Mouse (Mus musculus): ENCODE measurements around the gene Mccc1. TPM values are rescaled to one million over a fixed set of nuclear protein-coding genes. Genes with fewer than 3 reads are reported as not detected.

Mccc1 gene
- polyA plus RNA-seq, 1 experiment from 2014 or later: 20.8 TPM

DNA sequence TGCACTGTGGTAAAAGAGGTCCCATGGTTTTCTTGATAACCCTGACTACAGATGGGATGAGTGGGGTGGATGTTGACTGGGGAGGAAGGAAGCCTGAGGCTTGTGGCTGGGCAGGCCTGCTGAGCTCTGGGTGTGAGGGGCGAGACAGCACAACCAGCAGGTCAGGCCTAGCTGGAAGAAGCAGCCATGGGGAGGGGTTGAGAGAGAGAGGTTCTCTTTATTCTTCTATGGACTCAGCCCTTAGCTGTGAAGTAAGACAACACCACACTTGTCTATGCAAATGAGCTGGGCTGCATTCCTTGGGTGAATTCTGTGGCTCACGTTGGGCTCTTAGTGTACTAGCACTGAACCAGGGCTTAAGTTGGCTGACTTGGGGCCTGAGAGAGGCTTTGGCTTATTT lies 60.4 kb downstream of the Mccc1 start:
- no peak overlapping the region for H3K4me2 ChIP-seq (replicated peaks; ENCODE audit: low read depth, low read length)
- ATAC-seq (peak; percentile 94), DNase-seq (ENCODE audit: low spot score) (peak; percentile 59)

DNA sequence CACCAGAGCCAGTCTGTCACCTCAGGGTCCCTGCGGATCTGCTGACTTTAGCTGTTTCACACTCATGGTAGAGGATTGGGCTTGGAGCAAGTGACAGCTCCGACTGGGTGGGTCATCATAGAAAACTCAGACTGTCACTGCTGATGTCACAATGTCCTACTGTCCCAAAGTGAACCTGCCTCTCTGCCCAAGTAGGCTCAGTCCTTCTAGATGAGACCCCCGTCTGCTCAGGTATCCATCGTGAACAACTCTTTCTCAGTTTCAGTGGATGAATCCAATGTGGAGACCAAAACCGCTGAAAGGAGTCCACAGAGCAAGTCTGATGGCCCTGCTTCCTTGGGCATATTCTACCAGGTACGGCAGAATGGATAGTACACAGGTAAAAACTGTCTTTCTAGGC lies 63.1 kb downstream of the Mccc1 start, which contains the start of gene Dcun1d1:
TSS of gene Dcun1d1 (minus strand) at position 101 of the 400 bp plus-strand sequence.
- 92% methylated on average over 6 of the region's 6 CpGs for WGBS
- DNase-seq (ENCODE audit: low spot score): no peak
- no peaks in the 10 kb centered on the region for H3K9me3 ChIP-seq (ENCODE audit: low read length)
- no peak for ATAC-seq
- no peak within 1 kb of the TSS for H3K4me2 ChIP-seq (replicated peaks; ENCODE audit: low read depth, low read length)
- H3K27ac ChIP-seq (ENCODE audit: low read length): no peak within 1 kb of the TSS
- H3K27me3 ChIP-seq (replicated peaks; ENCODE audit: insufficient read depth, low read length): no peaks in the 10 kb centered on the region
- peaks cover 10% of the 10 kb centered on the region for H3K4me1 ChIP-seq (ENCODE audit: insufficient read depth, low read depth, low read length)
- TF ChIP-seq EP300 (IDR thresholded peaks at IDR 0.05): no peak
- TF ChIP-seq CTCF (IDR thresholded peaks at IDR 0.05): no peak
- H3K4me3 ChIP-seq (ENCODE audit: low read depth, low read length): no peak within 1 kb of the TSS
- H3K9ac ChIP-seq (replicated peaks; ENCODE audit: low read depth): no peak within 1 kb of the TSS
- H3K36me3 ChIP-seq (ENCODE audit: insufficient read depth, low read length): no peaks in the 10 kb centered on the region

More for the DNA sequence above, 60.4 kb downstream of the Mccc1 start:
- Histone ChIP-seq H3K36me3 (ENCODE audit: insufficient read depth, low read length) (no peaks in the 10 kb centered on the region), H3K27me3 (replicated peaks; ENCODE audit: insufficient read depth, low read length) (no peaks in the 10 kb centered on the region), H3K27ac (ENCODE audit: low read length) (peak overlapping the region; percentile 73), H3K9me3 (ENCODE audit: low read length) (no peaks in the 10 kb centered on the region), H3K4me3 (ENCODE audit: low read depth, low read length) (no peak overlapping the region), H3K9ac (replicated peaks; ENCODE audit: low read depth) (no peak overlapping the region), H3K4me1 (ENCODE audit: insufficient read depth, low read depth, low read length) (no peaks in the 10 kb centered on the region)
- WGBS: 35% methylated on average over 2 of the region's 2 CpGs
- TF ChIP-seq EP300 (IDR thresholded peaks at IDR 0.05): no peak
- TF ChIP-seq CTCF (IDR thresholded peaks at IDR 0.05): no peak

DNA sequence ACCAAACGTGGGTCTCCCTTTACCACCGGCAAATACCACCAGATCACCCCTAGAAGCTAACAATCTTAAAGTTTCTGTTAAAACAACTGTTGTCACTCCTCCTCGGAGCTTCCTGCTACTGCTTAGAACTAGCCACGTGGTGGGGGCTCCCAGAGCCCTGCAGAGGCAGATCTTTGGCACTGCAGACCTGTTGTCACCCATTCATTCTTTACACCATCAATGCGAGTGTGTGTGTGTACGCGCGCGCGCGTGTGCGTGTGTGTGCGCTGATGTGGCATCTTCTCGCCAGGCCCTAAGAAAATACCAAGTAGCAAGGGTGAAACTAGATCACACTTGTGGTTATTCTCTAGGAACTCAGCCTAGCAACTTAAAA lies 67.1 kb downstream of the Mccc1 start:
- peak overlapping the region; percentile 85 for H3K4me2 ChIP-seq (replicated peaks; ENCODE audit: low read depth, low read length)
- ATAC-seq: peak; percentile 34
- peak overlapping the region; percentile 88 for H3K4me3 ChIP-seq (ENCODE audit: low read depth, low read length)
- peaks cover 17% of the 10 kb centered on the region for H3K4me1 ChIP-seq (ENCODE audit: insufficient read depth, low read depth, low read length)
- H3K9me3 ChIP-seq (ENCODE audit: low read length): no peaks in the 10 kb centered on the region
- 0% methylated on average over 14 of the region's 14 CpGs for WGBS
- TF ChIP-seq CTCF (IDR thresholded peaks at IDR 0.05): no peak
- DNase-seq (ENCODE audit: low spot score): peak; percentile 68
- peak overlapping the region; percentile 91 for H3K9ac ChIP-seq (replicated peaks; ENCODE audit: low read depth)
- no peaks in the 10 kb centered on the region for H3K36me3 ChIP-seq (ENCODE audit: insufficient read depth, low read length)
- H3K27me3 ChIP-seq (replicated peaks; ENCODE audit: insufficient read depth, low read length): no peaks in the 10 kb centered on the region
- H3K27ac ChIP-seq (ENCODE audit: low read length): peak overlapping the region; percentile 96

- Histone ChIP-seq H3K4me3 (ENCODE audit: low read depth, low read length) (peak overlapping the region; percentile 88), H3K36me3 (ENCODE audit: insufficient read depth, low read length) (no peaks in the 10 kb centered on the region), H3K27me3 (replicated peaks; ENCODE audit: insufficient read depth, low read length) (no peaks in the 10 kb centered on the region), H3K27ac (ENCODE audit: low read length) (peak overlapping the region; percentile 96), H3K4me1 (ENCODE audit: insufficient read depth, low read depth, low read length) (peaks cover 17% of the 10 kb centered on the region), H3K4me2 (replicated peaks; ENCODE audit: low read depth, low read length) (peak overlapping the region; percentile 85), H3K9me3 (ENCODE audit: low read length) (no peaks in the 10 kb centered on the region), H3K9ac (replicated peaks; ENCODE audit: low read depth) (peak overlapping the region; percentile 91)
- peak; percentile 84 for DNase-seq (ENCODE audit: low spot score)
- no peak for TF ChIP-seq EP300 (IDR thresholded peaks at IDR 0.05)
- TF ChIP-seq CTCF (IDR thresholded peaks at IDR 0.05): no peak
- under 1% methylated on average over 30 of the region's 73 CpGs for WGBS
- ATAC-seq: peak; percentile 93
These were observed 67.6 kb downstream of the Mccc1 start for GRCm38 (mm10) chr3:35932735-35933404.

DNA sequence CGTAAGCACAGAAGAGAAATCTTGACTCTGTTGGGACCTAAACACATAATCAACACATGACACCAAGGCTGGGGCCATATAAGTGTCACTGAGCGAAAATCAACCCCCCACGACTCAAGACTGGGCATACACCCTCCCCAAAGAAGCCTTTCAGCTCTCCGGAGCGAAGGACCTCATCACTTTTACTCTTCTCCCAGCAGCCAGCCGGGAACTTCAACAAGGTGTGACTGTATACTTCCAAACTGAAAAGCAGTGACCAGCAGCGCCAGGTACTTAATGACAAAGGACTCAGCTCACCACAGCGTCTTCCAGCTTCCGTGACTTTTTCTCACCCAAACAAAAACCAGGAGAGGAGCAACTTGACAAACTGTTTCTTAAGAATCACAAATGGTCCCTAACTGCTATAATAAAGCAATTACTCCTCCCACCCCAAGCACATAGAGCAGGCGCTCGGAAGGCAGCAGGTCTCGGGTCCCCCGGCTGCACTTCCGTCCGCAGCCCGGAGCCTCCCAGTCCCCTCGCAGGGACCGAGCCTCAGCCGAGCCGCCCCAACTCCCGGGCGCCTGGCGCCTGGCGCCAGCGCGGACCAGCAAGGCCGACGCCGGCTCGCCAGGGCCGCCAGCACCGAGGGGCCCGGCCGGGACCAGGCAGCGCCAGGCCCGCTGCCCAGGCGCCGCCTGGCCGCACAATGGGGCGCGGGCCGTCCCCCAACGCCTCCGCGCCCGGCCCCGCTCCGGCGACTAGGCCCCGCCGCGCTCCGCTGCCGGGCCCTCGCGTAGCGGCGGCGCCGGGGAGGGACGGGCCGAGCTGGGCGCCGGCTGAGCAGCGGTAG lies 68.4 kb downstream of the Mccc1 start:
- peak overlapping the region; percentile 96 for H3K27ac ChIP-seq (ENCODE audit: low read length)
- WGBS: under 1% methylated on average over 59 of the region's 65 CpGs
- no peak for TF ChIP-seq CTCF (IDR thresholded peaks at IDR 0.05)
- no peak for TF ChIP-seq EP300 (IDR thresholded peaks at IDR 0.05)

DNA sequence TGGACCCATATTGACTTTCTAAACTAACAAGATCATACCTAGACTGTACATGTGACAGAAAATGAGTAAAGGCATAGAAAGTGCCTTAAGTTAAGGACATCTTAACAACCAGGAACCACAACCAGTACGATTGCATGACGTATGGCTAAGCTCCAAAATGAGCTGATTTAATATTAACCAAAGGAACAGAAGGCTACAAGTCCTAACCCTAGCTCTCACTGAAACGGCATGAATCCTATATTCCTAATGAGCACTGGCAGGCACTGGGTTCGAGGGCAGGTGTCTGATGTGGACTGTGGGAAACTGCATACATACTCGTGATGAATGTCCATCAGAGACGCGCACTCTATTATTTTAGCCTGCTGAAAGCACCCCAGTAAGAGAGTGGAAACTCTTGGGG lies 69.1 kb downstream of the Mccc1 start:
- H3K36me3 ChIP-seq (ENCODE audit: insufficient read depth, low read length): no peaks in the 10 kb centered on the region
- peaks cover 17% of the 10 kb centered on the region for H3K4me1 ChIP-seq (ENCODE audit: insufficient read depth, low read depth, low read length)
- TF ChIP-seq EP300 (IDR thresholded peaks at IDR 0.05): no peak
- TF ChIP-seq CTCF (IDR thresholded peaks at IDR 0.05): no peak
- H3K9ac ChIP-seq (replicated peaks; ENCODE audit: low read depth): peak overlapping the region; percentile 91
- ATAC-seq (no peak), DNase-seq (ENCODE audit: low spot score) (no peak)
- H3K9me3 ChIP-seq (ENCODE audit: low read length): no peaks in the 10 kb centered on the region
- peak overlapping the region; percentile 85 for H3K4me2 ChIP-seq (replicated peaks; ENCODE audit: low read depth, low read length)
- H3K27me3 ChIP-seq (replicated peaks; ENCODE audit: insufficient read depth, low read length): no peaks in the 10 kb centered on the region
- H3K4me3 ChIP-seq (ENCODE audit: low read depth, low read length): peak overlapping the region; percentile 88
- 17% methylated on average over 7 of the region's 7 CpGs for WGBS
- peak overlapping the region; percentile 96; the same call in 1 of the 2 replicates for H3K27ac ChIP-seq (ENCODE audit: low read length)

More for the DNA sequence above, 68.4 kb downstream of the Mccc1 start:
- H3K27me3 ChIP-seq (replicated peaks; ENCODE audit: insufficient read depth, low read length): no peaks in the 10 kb centered on the region
- H3K9me3 ChIP-seq (ENCODE audit: low read length): no peaks in the 10 kb centered on the region
- DNase-seq (ENCODE audit: low spot score) (peak; percentile 82), ATAC-seq (peak; percentile 83)
- peak overlapping the region; percentile 91 for H3K9ac ChIP-seq (replicated peaks; ENCODE audit: low read depth)
- peak overlapping the region; percentile 85 for H3K4me2 ChIP-seq (replicated peaks; ENCODE audit: low read depth, low read length)
- peak overlapping the region; percentile 88 for H3K4me3 ChIP-seq (ENCODE audit: low read depth, low read length)
- no peaks in the 10 kb centered on the region for H3K36me3 ChIP-seq (ENCODE audit: insufficient read depth, low read length)
- peaks cover 17% of the 10 kb centered on the region for H3K4me1 ChIP-seq (ENCODE audit: insufficient read depth, low read depth, low read length)

Measured in lung, postnatal 0 days (tissue).